Mouse (Mus musculus): ENCODE data around the gene Ptrh1. TPM values are rescaled to one million over a fixed set of nuclear protein-coding genes. Genes with fewer than 3 reads are reported as not detected.

The Ptrh1 gene
- total RNA-seq, 4 experiments from 2014 or later = 5.4 to 17.8 (median 10.2) TPM

DNA sequence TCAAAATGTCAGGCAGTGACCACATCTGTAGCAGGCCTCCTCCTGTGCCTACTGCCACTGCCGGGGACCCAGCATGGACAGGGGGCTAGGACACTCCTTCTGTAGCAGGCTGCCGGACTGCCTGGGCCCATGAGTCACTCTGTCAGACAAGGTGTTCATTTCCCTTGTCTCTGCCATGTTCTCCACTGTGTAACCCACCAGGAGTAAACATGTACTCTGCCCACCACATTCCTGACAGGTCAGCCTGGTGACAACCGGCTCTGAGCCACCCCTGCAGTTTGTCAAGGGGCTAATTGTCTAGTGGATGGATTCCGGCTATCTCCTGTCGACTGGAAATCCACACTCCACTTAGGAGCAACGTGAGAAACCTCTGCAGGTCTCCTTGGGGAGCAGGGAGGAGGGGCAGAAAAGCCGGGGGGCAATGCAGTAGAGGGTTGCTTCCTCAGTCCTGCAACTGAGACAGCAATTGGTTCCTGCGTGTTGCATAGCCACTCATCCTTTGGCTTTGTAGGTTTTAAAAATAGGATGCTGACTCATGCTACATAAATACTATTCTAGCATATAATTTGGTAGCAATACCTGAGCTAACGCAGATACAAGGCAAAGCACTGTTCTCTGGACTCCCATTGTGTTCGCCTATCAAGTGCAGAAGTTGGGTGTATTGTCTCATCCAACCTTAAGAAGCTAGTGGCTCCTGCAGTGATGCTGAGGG lies 22.8 kb downstream of the Ptrh1 start:
- DNase-seq = no peak

GRCm38 (mm10) chr2:32808816-32809566 lies 33.4 kb downstream of the Ptrh1 start:
- DNase-seq = no peak

DNA sequence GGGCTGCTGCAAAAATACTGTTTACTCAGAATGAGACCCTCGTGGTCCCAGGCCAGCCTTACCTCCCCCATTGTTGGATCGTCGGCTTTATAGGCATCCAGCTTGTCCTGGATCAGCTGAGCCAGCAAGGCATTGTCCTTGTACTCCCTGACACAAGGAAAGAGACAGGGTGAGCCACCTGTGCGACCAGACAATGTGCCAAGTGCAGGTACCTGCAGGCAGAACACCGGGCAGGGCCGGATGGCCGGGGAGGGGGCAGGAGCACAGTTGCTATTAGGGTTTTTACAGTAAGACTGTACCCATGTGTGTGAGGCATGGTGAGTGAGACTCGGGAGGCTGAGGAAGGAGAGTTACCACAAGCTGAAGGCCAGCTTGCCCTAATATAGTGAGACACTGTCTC lies 36.4 kb downstream of the Ptrh1 start:
- DNase-seq = no peak

DNA sequence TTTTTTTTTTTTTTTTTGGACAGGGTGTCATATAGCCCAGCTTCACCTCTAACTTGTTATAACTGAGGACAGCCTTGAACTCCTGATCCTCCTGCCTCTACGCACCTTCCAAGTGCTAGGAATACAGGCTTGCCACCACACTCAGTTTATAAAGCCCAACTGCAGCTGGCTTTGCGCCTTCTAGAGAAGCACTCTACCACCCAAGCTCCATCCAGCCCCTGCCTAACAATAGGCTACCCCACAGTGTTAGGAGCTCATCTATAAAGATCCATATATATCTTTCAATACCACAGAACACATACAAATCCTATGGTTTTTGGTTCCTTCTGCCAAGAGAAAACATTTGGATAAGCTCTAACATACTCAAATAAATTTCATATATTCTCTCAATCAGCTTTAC lies 40.9 kb downstream of the Ptrh1 start:
- DNase-seq = no peak

- no peak for DNase-seq
Observed at GRCm38 (mm10) chr2:32816946-32817581, 41.5 kb downstream of the Ptrh1 start.

- no peak for DNase-seq
Observed at GRCm38 (mm10) chr2:32817589-32817988, 42.0 kb downstream of the Ptrh1 start.

DNA sequence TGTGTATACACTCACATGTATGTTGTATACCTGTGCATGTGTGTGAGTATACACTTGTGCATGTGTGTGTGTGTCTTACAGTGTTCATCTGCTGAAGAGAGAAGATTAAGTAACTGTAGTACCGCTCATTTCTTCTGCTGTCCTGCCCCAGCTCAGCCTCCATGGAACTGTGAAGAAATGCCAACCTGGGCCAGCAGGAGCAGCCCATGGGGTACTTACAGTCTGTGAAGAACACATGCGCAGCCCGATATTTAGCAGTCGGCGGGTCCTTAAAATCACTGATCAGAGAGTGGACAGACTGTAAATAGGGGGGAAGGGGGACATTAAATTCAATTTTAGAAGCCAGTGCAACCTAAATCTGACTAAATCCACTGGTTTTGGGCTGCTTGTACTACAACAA lies 42.6 kb downstream of the Ptrh1 start:
- DNase-seq = no peak

DNA sequence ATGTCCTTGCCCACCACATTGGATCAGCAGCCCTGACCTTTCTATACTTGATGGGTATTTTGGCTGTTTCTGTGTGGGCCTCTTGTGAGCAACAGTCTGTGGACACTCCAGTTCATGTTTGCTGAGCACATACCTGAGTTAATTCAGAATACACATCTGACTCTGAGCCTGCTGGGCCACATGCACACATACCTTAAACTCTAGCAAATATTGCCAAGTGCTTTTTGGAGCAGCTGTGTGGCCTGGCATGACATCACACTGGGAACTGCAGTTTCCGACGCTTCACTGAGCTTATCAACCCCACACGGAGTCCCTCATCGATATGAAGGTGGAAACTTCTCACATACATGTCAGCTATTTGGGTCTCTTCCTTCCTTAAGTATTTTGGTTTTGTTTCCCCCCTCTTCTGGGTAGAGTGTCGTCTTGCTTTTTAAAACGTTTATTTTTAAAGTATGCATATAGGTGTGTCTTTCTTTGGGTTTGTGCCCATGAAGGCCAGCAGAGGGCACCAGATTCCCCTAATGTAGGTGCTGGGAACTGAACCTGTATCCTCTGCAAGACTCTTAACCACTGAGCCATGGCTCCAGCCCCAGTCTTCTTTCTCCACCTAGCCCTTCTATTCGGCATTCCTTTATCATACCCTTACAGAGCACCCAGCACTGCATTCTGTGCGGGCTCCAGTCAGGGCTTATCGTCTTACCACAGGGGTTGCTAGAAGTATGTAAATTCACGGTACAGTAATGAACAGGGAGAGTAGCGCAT lies 45.6 kb downstream of the Ptrh1 start:
- DNase-seq = no peak

DNA sequence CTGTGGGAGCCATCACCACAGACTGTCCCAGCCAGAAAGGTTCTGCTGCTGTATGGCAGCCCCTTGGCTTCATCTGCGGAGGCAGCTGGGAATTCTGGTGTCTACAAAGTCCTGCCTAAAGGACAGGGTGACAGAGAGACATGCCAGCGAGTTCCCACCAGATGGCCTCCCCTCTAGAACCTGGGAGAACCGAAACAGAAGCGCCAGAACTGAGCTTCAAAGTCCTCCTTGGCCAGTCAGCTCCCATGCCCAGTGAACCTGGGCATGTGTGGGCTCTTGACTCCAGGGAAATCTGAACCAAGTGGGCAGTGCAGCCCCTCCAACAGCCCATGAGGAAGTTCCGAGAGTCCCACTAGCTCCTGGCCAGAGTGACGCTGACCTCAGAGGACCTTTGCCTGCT lies 47.1 kb downstream of the Ptrh1 start:
- no peak for DNase-seq

GRCm38 (mm10) chr2:32823153-32823552 lies 47.6 kb downstream of the Ptrh1 start:
- DNase-seq = no peak

- no peak for DNase-seq
Observed at GRCm38 (mm10) chr2:32823579-32824154, 48.1 kb downstream of the Ptrh1 start.

DNA sequence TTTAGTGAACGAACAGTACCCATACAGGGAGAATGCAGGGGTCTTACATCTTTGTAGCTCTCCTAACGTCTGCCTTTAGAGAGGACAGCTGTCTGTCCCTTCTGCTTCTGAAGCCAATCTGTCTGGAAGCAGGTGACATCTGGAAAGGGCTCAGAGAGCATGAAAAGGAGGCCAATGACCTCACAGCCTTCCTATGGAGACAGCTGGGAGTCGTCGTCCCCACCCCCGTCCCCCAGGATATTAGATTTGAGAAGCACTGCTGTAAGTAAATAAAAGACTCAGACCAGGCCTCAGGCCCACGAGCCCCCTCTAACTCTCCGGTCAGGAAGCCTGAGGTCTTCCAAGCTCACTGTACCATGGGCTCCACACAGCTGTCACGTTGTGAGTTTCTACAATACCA lies 48.6 kb downstream of the Ptrh1 start:
- no peak for DNase-seq

- no peak for DNase-seq
Observed at GRCm38 (mm10) chr2:32824778-32825177, 49.2 kb downstream of the Ptrh1 start.

- no peak for DNase-seq
Observed at GRCm38 (mm10) chr2:32825796-32826195, 50.2 kb downstream of the Ptrh1 start.

Other genes starting within 250 kb of the Ptrh1 start
- 10 to 100 TPM; 39.5 to 50.2 (median 47.2) TPM for gene Fam102a, start 240.5 kb upstream of the Ptrh1 start, total RNA-seq (2022)
- 10 to 100 TPM; 57.1 to 68.1 (median 62.4) TPM for gene Dpm2, start 204.9 kb upstream of the Ptrh1 start, total RNA-seq (2022)
- under 1 TPM in 1 of 4 experiments, not detected in 3; 0.46 TPM for gene Pip5kl1, start 201.0 kb upstream of the Ptrh1 start, total RNA-seq (2022)
- gene 9430097D07Rik, start 200.1 kb upstream of the Ptrh1 start, total RNA-seq (2022) = not detected
- 10 to 100 TPM in 3 of 4 experiments, 1 to 10 TPM in 1; 8.5 to 18.9 (median 13.8) TPM for gene St6galnac4, start 188.7 kb upstream of the Ptrh1 start, total RNA-seq (2022)
- 10 to 100 TPM; 42.7 to 61.4 (median 51.8) TPM for gene St6galnac6, start 176.1 kb upstream of the Ptrh1 start, total RNA-seq (2022)
- 10 to 100 TPM; 24.1 to 57.3 (median 40.1) TPM for gene Ak1, start 154.0 kb upstream of the Ptrh1 start, total RNA-seq (2022)
- gene Eng, start 129.2 kb upstream of the Ptrh1 start, total RNA-seq (2022) = 100 to 1,000 TPM in 3 of 4 experiments, 10 to 100 TPM in 1; 96.0 to 134 (median 120) TPM
- 10 to 100 TPM; 10.8 to 22.2 (median 18.7) TPM for gene Fpgs, start 71.6 kb upstream of the Ptrh1 start, total RNA-seq (2022)
- 100 to 1,000 TPM in 1 of 4 experiments, 10 to 100 TPM in 3; 80.8 to 110 (median 92.1) TPM for gene Cdk9, start 62.7 kb upstream of the Ptrh1 start, total RNA-seq (2022)
- gene Sh2d3c, start 54.7 kb upstream of the Ptrh1 start, total RNA-seq (2022) = 10 to 100 TPM; 12.4 to 23.9 (median 18.0) TPM
- gene 6330409D20Rik, start 34.8 kb upstream of the Ptrh1 start, total RNA-seq (2022) = not detected
- 10 to 100 TPM; 22.6 to 31.1 (median 28.5) TPM for gene Tor2a, start 18.6 kb upstream of the Ptrh1 start, total RNA-seq (2022)
- gene Ttc16, start 153 bp upstream of the Ptrh1 start, total RNA-seq (2022) = under 1 TPM in 3 of 4 experiments, not detected in 1; 0.28 to 0.54 (median 0.45) TPM
- gene Cfap157, start 8.6 kb downstream of the Ptrh1 start, total RNA-seq (2022) = not detected
- 10 to 100 TPM; 23.8 to 50.5 (median 37.5) TPM for gene Stxbp1, start 71.5 kb downstream of the Ptrh1 start, total RNA-seq (2022)
- gene Fam129b, start 100.3 kb downstream of the Ptrh1 start, total RNA-seq (2022) = 10 to 100 TPM; 18.7 to 35.3 (median 29.3) TPM
- gene Rpl12, start 185.8 kb downstream of the Ptrh1 start, total RNA-seq (2022) = 100 to 1,000 TPM; 137 to 206 (median 196) TPM
- gene Lrsam1, start 185.8 kb downstream of the Ptrh1 start, total RNA-seq (2022) = 10 to 100 TPM; 23.3 to 38.9 (median 28.5) TPM
- 10 to 100 TPM; 19.8 to 28.5 (median 24.4) TPM for gene Slc2a8, start 206.3 kb downstream of the Ptrh1 start, total RNA-seq (2022)